Mouse (Mus musculus) midbrain, postnatal 0 days (tissue): ENCODE measurements around the gene Washc4. TPM values are rescaled to one million over a fixed set of nuclear protein-coding genes. Genes with fewer than 3 reads are reported as not detected.

Source experiments
- ATAC-seq: fragments of 200-750 bp; cut with Nextera tagmentation; 2 replicates; pipeline ENCODE4 v1.8.0; 2017; ENCODE audit warnings: moderate number of reproducible peaks, mild to moderate bottlenecking, moderate TSS enrichment, moderate library complexity; ENCODE audit not compliant: low FRiP score
- DNase-seq: peaks from one replicate; pipeline ENCODE4 v3.0.0-alpha.2; 2015; ENCODE audit warnings: low spot score
- H3K27ac ChIP-seq: fragments of 300-500 bp; sonication (generic); 2 replicates; pipeline ENCODE4 v1.5.1; 2014; ENCODE audit warnings: low read depth, mild to moderate bottlenecking, low read length, mixed read lengths
- H3K27me3 ChIP-seq: fragments of 300-500 bp; sonication (generic); 2 replicates; pipeline ENCODE4 v1.6.1; 2014; ENCODE audit warnings: low read length, control low read depth, mixed read lengths; ENCODE audit not compliant: insufficient read depth
- H3K36me3 ChIP-seq: fragments of 300-500 bp; sonication (generic); 2 replicates; pipeline ENCODE4 v1.6.1; 2014; ENCODE audit warnings: low read length, control low read depth, mixed read lengths; ENCODE audit not compliant: insufficient read depth
- H3K4me1 ChIP-seq: fragments of 300-500 bp; sonication (generic); 2 replicates; pipeline ENCODE4 v1.6.1; 2014; ENCODE audit warnings: mild to moderate bottlenecking, control low read depth, antibody characterized with exemption, low read length, mixed read lengths; ENCODE audit not compliant: insufficient read depth
- H3K4me2 ChIP-seq: fragments of 300-500 bp; sonication (generic); 2 replicates; pipeline ENCODE4 v1.6.1; 2014; ENCODE audit warnings: low read depth, mild to moderate bottlenecking, low read length, mixed read lengths; ENCODE audit not compliant: poor library complexity, severe bottlenecking
- H3K4me3 ChIP-seq: fragments of 300-500 bp; sonication (generic); 2 replicates; pipeline ENCODE4 v1.5.1; 2014; ENCODE audit warnings: low read depth, mild to moderate bottlenecking, low read length, moderate library complexity
- H3K9ac ChIP-seq: fragments of 300-500 bp; sonication (generic); replicated peaks from 2 replicates; pipeline ENCODE4 v1.6.1; 2014; ENCODE audit warnings: mild to moderate bottlenecking, low read length, moderate library complexity, mixed read lengths; ENCODE audit not compliant: poor library complexity, severe bottlenecking
- H3K9me3 ChIP-seq: fragments of 300-500 bp; sonication (generic); 2 replicates; pipeline ENCODE4 v1.6.1; 2016; ENCODE audit warnings: low read length, control low read depth
- CTCF ChIP-seq: IDR thresholded peaks from 2 replicates; pipeline ENCODE4 v1.5.1; 2016; ENCODE audit warnings: antibody characterized with exemption, mild to moderate bottlenecking
- WGBS: fragments of 180-500 bp; shearing (Covaris S2); extraction: QIAGEN DNeasy Blood & Tissue Kit; methylation state at CpG from one replicate; pipeline ENCODE4 v1.1.7; 2014; 5-methylcytosine and 5-hydroxymethylcytosine counted together
- polyA plus RNA-seq: library from polyadenylated mRNA; unstranded; fragments of >200 nt; fragmentation: Nextera tagmentation; extraction: Ambion mirVana; gene quantifications from 2 replicates; pipeline ENCODE4 v1.2.1, GENCODE M21; 2015
- total RNA-seq: library from RNA; depleted of rRNA; stranded (reverse); fragments of >200 nt; gene quantifications from 2 replicates; pipeline ENCODE4 v1.2.3, GENCODE M21; 2014

The Washc4 gene
- total and polyA plus RNA-seq, 2 experiments from 2014 or later, result 16.5 to 22.1 TPM

- WGBS, result 89% methylated on average over 24 of the region's 24 CpGs
- no peak for TF ChIP-seq CTCF
- DNase-seq (peak; percentile 46), ATAC-seq (no peak)
- Histone ChIP-seq H3K9me3 (no peaks in the 10 kb centered on the region), H3K4me1 (no peaks in the 10 kb centered on the region), H3K36me3 (peaks cover 28% of the 10 kb centered on the region), H3K4me3 (no peak overlapping the region), H3K27me3 (no peaks in the 10 kb centered on the region), H3K4me2 (no peak overlapping the region), H3K27ac (no peak overlapping the region), H3K9ac (no peak overlapping the region)
Observed at GRCm38 (mm10) chr10:83620350-83621055, 77.0 kb downstream of the Washc4 start.

- ATAC-seq, result no peak; the same call in 1 of the 2 replicates
- Histone ChIP-seq H3K9me3 (no peaks in the 10 kb centered on the region), H3K4me3 (no peak overlapping the region), H3K4me1 (no peaks in the 10 kb centered on the region), H3K9ac (no peak overlapping the region), H3K27me3 (no peaks in the 10 kb centered on the region), H3K4me2 (no peak overlapping the region), H3K27ac (no peak overlapping the region), H3K36me3 (peaks cover 36% of the 10 kb centered on the region)
- no peak for TF ChIP-seq CTCF
- DNase-seq, result no peak
- 82% methylated on average over 8 of the region's 8 CpGs for WGBS
Observed at GRCm38 (mm10) chr10:83624065-83624464, 80.5 kb downstream of the Washc4 start.

GRCm38 (mm10) chr10:83624841-83625240, 81.3 kb downstream of the Washc4 start:
- Histone ChIP-seq H3K4me1 (no peaks in the 10 kb centered on the region), H3K4me2 (no peak overlapping the region), H3K27ac (no peak overlapping the region), H3K36me3 (peaks cover 41% of the 10 kb centered on the region), H3K4me3 (no peak overlapping the region), H3K9me3 (no peaks in the 10 kb centered on the region), H3K27me3 (no peaks in the 10 kb centered on the region), H3K9ac (no peak overlapping the region)
- no peak for TF ChIP-seq CTCF
- DNase-seq (peak; percentile 27), ATAC-seq (no peak)
- WGBS, result 89% methylated on average over 12 of the region's 12 CpGs

- Histone ChIP-seq H3K9me3 (no peaks in the 10 kb centered on the region), H3K36me3 (peaks cover 31% of the 10 kb centered on the region), H3K4me3 (no peak overlapping the region), H3K9ac (no peak overlapping the region), H3K4me2 (no peak overlapping the region), H3K27ac (no peak overlapping the region), H3K4me1 (no peaks in the 10 kb centered on the region), H3K27me3 (no peaks in the 10 kb centered on the region)
- 95% methylated on average over 9 of the region's 9 CpGs for WGBS
- no peak for ATAC-seq
- no peak for DNase-seq
- no peak for TF ChIP-seq CTCF
Observed at GRCm38 (mm10) chr10:83627113-83627687, 83.6 kb downstream of the Washc4 start.

GRCm38 (mm10) chr10:83628241-83628640, 84.7 kb downstream of the Washc4 start:
- H3K9me3 ChIP-seq, result no peaks in the 10 kb centered on the region
- 90% methylated on average over 4 of the region's 4 CpGs for WGBS
- no peak for TF ChIP-seq CTCF
- no peak overlapping the region for H3K4me2 ChIP-seq
- no peak for ATAC-seq
- no peaks in the 10 kb centered on the region for H3K27me3 ChIP-seq
- no peak for DNase-seq
- peaks cover 32% of the 10 kb centered on the region for H3K36me3 ChIP-seq
- no peak overlapping the region for H3K27ac ChIP-seq
- H3K4me3 ChIP-seq, result no peak overlapping the region
- no peak overlapping the region for H3K9ac ChIP-seq
- no peaks in the 10 kb centered on the region for H3K4me1 ChIP-seq

GRCm38 (mm10) chr10:83629190-83629781, 85.7 kb downstream of the Washc4 start:
- H3K27ac ChIP-seq, result no peak overlapping the region

More at GRCm38 (mm10) chr10:83629190-83629781, 85.7 kb downstream of the Washc4 start:
- Histone ChIP-seq H3K4me2 (no peak overlapping the region), H3K4me3 (no peak overlapping the region), H3K27me3 (no peaks in the 10 kb centered on the region), H3K36me3 (peaks cover 31% of the 10 kb centered on the region), H3K9ac (no peak overlapping the region), H3K4me1 (no peaks in the 10 kb centered on the region), H3K9me3 (no peaks in the 10 kb centered on the region)
- TF ChIP-seq CTCF, result no peak
- ATAC-seq, result no peak
- WGBS, result 86% methylated on average over 12 of the region's 12 CpGs
- peak; percentile 28 for DNase-seq
